Mouse (Mus musculus): ENCODE measurements around the gene Kcng4. TPM values are rescaled to one million over a fixed set of nuclear protein-coding genes. Genes with fewer than 3 reads are reported as not detected.

Kcng4 gene
- not detected in 2 replicates for total RNA-seq (2023)

DNA sequence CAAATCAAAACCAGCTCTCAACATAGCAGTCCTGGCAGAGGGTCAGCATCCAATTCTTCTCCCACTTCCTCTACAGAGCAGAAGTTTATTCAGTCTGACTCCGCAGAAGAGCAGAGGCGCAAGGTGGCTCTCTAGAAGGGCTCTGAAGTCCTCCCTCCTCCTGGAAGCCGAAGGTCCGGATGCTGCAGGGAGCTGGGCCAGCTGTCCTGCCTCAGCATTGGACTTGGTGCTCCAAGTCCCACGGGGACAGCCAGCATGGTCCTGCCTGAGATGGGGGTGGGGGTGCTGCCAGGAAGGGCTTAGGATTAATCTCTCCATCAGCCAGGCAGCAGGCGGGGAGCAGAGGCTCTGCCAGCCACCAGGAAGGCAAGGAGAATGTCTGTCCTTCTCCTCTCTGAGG is at the start of gene Kcng4:
Gene Kcng4 (minus strand): TSS at position 303 of the 400 bp plus-strand sequence.

DNA sequence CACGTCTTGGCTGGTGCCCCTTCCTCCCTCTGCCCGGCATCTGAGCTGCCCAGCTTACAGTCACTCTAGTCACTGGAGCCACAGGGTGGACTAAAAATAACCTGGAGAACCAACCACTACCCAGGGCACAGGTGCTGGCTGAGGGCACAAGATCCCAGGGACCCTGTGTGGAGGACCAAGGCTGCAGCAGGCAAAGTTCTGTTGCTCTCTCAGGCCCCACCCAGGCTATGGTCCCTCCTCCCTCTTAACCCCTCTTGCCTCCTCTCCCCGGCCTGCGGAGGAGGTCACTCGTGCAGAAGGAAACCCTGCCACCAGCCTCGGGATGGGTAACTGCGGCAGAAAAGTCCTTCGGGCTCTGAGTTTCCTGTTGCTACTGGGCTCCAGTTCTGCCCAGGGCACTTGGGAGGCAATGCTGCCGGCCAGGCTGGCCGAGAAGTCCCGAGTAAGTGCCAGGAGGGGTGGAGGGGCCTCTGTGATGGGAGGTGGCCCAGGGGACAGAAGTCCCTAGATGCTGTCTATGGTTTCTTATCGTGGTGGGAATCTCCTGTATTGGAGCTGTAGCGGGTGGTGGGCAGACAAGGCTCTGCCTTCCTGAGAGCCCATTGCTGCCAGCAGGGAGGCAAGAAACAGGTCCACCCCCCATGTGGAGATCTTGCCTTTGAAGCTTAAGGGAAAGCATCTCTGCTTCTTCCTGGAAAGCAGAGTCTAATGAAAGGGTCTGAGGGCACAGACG is 30.9 kb upstream of the Kcng4 start, which contains the start of gene Wfdc1:
Gene Wfdc1 (plus strand): TSS at position 147 of the 733 bp plus-strand sequence.

DNA sequence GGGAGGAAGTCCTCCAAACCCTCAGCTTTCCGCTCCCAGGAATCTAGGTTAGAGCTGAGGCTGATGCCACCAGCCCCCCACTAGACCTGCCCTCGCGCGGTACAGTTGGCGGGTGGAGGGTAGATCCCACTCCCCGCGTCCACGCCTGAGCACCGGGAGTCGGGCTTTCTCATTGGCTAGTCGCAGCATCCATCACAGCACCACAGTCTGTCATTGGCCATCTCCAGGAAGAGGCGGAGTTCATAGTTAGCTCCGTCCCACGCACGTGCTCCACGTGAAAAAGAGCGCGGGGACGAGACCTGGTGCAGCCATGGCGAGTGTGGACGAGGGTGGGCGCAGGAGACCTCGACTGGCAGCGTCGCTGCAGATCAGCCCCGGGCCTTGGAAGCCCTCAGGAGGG is 23.0 kb downstream of the Kcng4 start, which contains the start of gene Adad2:
Gene Adad2 (plus strand): TSS at position 277 of the 400 bp plus-strand sequence.

DNA sequence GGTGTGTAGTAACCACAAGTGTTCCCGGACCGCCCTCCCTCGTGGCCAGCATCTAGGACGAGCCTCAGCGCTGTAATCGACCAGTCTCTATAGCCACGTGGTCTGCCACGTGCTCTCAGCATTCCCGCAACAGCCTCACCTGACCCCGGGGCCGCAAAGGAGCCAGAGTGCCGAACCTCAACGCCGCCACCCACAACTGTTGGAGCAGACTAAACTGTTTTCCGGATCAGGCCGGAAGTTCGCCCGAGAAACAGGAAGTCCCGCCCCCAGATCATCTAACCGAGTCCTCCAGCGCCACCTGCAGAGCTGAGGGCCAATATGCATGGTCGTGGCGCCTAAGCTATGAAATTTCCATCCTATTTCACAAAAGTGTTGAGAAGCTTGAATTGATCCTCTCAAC is 30.5 kb downstream of the Kcng4 start, which contains the start of gene Taf1c:
Gene Taf1c (minus strand): TSS at position 227 of the 400 bp plus-strand sequence.

DNA sequence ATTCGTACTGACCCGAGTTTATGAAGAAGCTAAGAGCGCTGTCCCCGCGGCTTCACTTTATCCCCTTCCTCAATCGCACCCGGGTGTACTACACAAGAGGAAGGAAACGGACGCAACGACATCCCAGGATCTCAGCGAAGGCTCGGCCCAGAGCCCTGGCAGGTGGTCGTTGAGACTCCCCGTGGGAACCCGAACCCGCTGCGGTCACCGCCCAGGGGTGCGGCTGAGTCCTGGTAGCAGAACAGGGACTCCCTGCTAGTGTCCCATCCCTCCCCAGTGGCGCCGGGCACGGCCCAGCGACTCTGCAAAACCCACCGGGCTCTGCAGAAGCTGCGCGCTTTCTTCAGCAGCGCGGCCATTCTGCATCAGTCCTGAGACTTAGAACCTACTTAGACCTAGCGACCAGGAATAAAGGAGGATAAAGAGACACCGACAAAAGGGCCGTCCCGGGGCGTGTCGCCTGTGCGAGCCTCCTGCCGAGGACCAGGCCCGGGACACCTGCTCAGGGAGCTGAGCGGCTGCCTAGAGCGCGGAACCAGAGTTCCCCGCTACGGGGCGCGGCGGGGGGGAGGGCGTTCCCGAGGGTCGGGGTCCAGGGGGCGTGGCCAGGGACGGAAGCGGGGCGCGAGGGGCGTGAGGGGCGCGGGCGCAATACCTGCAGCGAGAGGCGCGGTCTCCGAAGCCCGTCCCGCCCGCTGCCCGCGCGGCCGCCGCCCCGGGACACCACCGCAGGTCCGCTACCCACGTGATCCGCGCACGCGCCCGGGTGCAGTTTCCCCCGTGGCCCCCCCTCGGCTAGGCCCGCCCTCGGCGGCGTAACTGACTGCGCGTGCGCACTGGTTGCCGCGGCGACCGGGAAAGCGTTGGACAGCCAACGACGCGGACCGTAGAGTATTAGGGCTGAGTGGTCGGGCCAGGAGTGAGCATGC is 60.8 kb downstream of the Kcng4 start, which contains the start of the genes Hsdl1 and Dnaaf1:
Gene Hsdl1 (minus strand): TSS at position 747 of the 929 bp plus-strand sequence.
Gene Dnaaf1 (plus strand): TSS at position 799 of the 929 bp plus-strand sequence.

Other genes with a start within 250 kb of the Kcng4 start
- 8.9 and 9.8 TPM in 2 replicates for gene Mlycd, start 240.8 kb downstream of the Kcng4 start, total RNA-seq (2023)
- gene Osgin1, start 201.6 kb downstream of the Kcng4 start, total RNA-seq (2023): 453 and 495 TPM in 2 replicates
- 2.5 and 4.0 TPM in 2 replicates for gene Necab2, start 189.0 kb downstream of the Kcng4 start, total RNA-seq (2023)
- gene Slc38a8, start 134.0 kb downstream of the Kcng4 start, total RNA-seq (2023): not detected in 2 replicates
- 44.8 and 59.4 TPM in 2 replicates for gene Mbtps1, start 76.9 kb downstream of the Kcng4 start, total RNA-seq (2023)
- 26.0 and 40.6 TPM in 2 replicates for gene Hsdl1, start 60.5 kb downstream of the Kcng4 start, total RNA-seq (2023)
- 0.16 and 0.18 TPM in 2 replicates for gene Dnaaf1, start 60.4 kb downstream of the Kcng4 start, total RNA-seq (2023)
- 6.2 and 8.7 TPM in 2 replicates for gene Taf1c, start 30.5 kb downstream of the Kcng4 start, total RNA-seq (2023)
- not detected in 2 replicates for gene Adad2, start 22.9 kb downstream of the Kcng4 start, total RNA-seq (2023)
- gene Wfdc1, start 30.7 kb upstream of the Kcng4 start, total RNA-seq (2023): not detected in 2 replicates
- 0.27 and 0.28 TPM in 2 replicates for gene Atp2c2, start 64.3 kb upstream of the Kcng4 start, total RNA-seq (2023)
- 7.8 and 8.8 TPM in 2 replicates for gene Tldc1, start 142.7 kb upstream of the Kcng4 start, total RNA-seq (2023)
- 958 and 1,043 TPM in 2 replicates for gene Cotl1, start 204.9 kb upstream of the Kcng4 start, total RNA-seq (2023)
- 15.3 and 21.9 TPM in 2 replicates for gene Klhl36, start 226.6 kb upstream of the Kcng4 start, total RNA-seq (2023)